Mouse (Mus musculus): Measurements from ENCODE around the gene Spag6l. TPM values are rescaled to one million over a fixed set of nuclear protein-coding genes. Genes with fewer than 3 reads are reported as not detected.
A peak's percentile ranks its signal among the peaks of the same experiment; 100 is the strongest.
"Not testable (repeated sequence)": the region's sequence is repeated elsewhere in the genome, so short reads cannot be mapped to it uniquely, and the experiment has no call there.

Spag6l gene
- polyA plus RNA-seq, 1 experiment: 4.9 TPM

GRCm38 (mm10) chr16:16856731-16857476 is 27.6 kb upstream of the Spag6l start:
- no peak overlapping the region for H3K4me3 ChIP-seq (ENCODE audit: insufficient read depth, low read length)
- H3K4me1 ChIP-seq (ENCODE audit: control insufficient read depth, insufficient read depth, low read length): no peaks in the 10 kb centered on the region
- no peak for TF ChIP-seq CTCF (IDR thresholded peaks at IDR 0.05; ENCODE audit: extremely low read depth, insufficient read depth, low read length)
- no peak for TF ChIP-seq POLR2A (IDR thresholded peaks at IDR 0.05; ENCODE audit: extremely low read depth, insufficient read depth, low read length)
- H3K27ac ChIP-seq (ENCODE audit: insufficient read depth, low read length): no peak overlapping the region

- not testable (repeated sequence) for H3K27ac ChIP-seq (ENCODE audit: insufficient read depth, low read length)
Observed at GRCm38 (mm10) chr16:16856054-16856453, 26.8 kb upstream of the Spag6l start.

GRCm38 (mm10) chr16:16855541-16855940 is 26.3 kb upstream of the Spag6l start:
- no peak overlapping the region for H3K27ac ChIP-seq (ENCODE audit: insufficient read depth, low read length)
- no peak overlapping the region for H3K4me3 ChIP-seq (ENCODE audit: insufficient read depth, low read length)
- no peaks in the 10 kb centered on the region for H3K4me1 ChIP-seq (ENCODE audit: control insufficient read depth, insufficient read depth, low read length)
- TF ChIP-seq POLR2A (IDR thresholded peaks at IDR 0.05; ENCODE audit: extremely low read depth, insufficient read depth, low read length): no peak
- no peak for TF ChIP-seq CTCF (IDR thresholded peaks at IDR 0.05; ENCODE audit: extremely low read depth, insufficient read depth, low read length)

More at GRCm38 (mm10) chr16:16856054-16856453, 26.8 kb upstream of the Spag6l start:
- H3K4me1 ChIP-seq (ENCODE audit: control insufficient read depth, insufficient read depth, low read length); H3K4me3 ChIP-seq (ENCODE audit: insufficient read depth, low read length): not testable (repeated sequence)

- Histone ChIP-seq H3K4me3 (ENCODE audit: insufficient read depth, low read length) (no peak overlapping the region), H3K27ac (ENCODE audit: insufficient read depth, low read length) (no peak overlapping the region), H3K4me1 (ENCODE audit: control insufficient read depth, insufficient read depth, low read length) (no peaks in the 10 kb centered on the region)
- TF ChIP-seq CTCF (IDR thresholded peaks at IDR 0.05; ENCODE audit: extremely low read depth, insufficient read depth, low read length) (peak; percentile 38; the same call in 1 of the 2 replicates), POLR2A (IDR thresholded peaks at IDR 0.05; ENCODE audit: extremely low read depth, insufficient read depth, low read length) (no peak)
Observed at GRCm38 (mm10) chr16:16854836-16855235, 25.6 kb upstream of the Spag6l start.

GRCm38 (mm10) chr16:16852411-16852810 is 23.2 kb upstream of the Spag6l start:
- H3K4me1 ChIP-seq (ENCODE audit: control insufficient read depth, insufficient read depth, low read length): no peaks in the 10 kb centered on the region
- no peak overlapping the region for H3K4me3 ChIP-seq (ENCODE audit: insufficient read depth, low read length)
- TF ChIP-seq CTCF (IDR thresholded peaks at IDR 0.05; ENCODE audit: extremely low read depth, insufficient read depth, low read length): no peak
- TF ChIP-seq POLR2A (IDR thresholded peaks at IDR 0.05; ENCODE audit: extremely low read depth, insufficient read depth, low read length): no peak
- no peak overlapping the region for H3K27ac ChIP-seq (ENCODE audit: insufficient read depth, low read length)

- TF ChIP-seq CTCF (IDR thresholded peaks at IDR 0.05; ENCODE audit: extremely low read depth, insufficient read depth, low read length): no peak
- no peak for TF ChIP-seq POLR2A (IDR thresholded peaks at IDR 0.05; ENCODE audit: extremely low read depth, insufficient read depth, low read length)
- no peaks in the 10 kb centered on the region for H3K4me1 ChIP-seq (ENCODE audit: control insufficient read depth, insufficient read depth, low read length)
- no peak overlapping the region for H3K27ac ChIP-seq (ENCODE audit: insufficient read depth, low read length)
- no peak overlapping the region for H3K4me3 ChIP-seq (ENCODE audit: insufficient read depth, low read length)
Observed at GRCm38 (mm10) chr16:16849196-16849595, 19.9 kb upstream of the Spag6l start.

- no peak overlapping the region for H3K27ac ChIP-seq (ENCODE audit: insufficient read depth, low read length)
- peak overlapping the region; percentile 83; the same call in 1 of the 2 replicates for H3K4me3 ChIP-seq (ENCODE audit: insufficient read depth, low read length)
- no peaks in the 10 kb centered on the region for H3K4me1 ChIP-seq (ENCODE audit: control insufficient read depth, insufficient read depth, low read length)
- TF ChIP-seq CTCF (IDR thresholded peaks at IDR 0.05; ENCODE audit: extremely low read depth, insufficient read depth, low read length) (no peak), POLR2A (IDR thresholded peaks at IDR 0.05; ENCODE audit: extremely low read depth, insufficient read depth, low read length) (no peak)
Observed at GRCm38 (mm10) chr16:16829671-16830070, 415 bp upstream of the Spag6l start.

- H3K4me1 ChIP-seq (ENCODE audit: control insufficient read depth, insufficient read depth, low read length): no peaks in the 10 kb centered on the region
- H3K4me3 ChIP-seq (ENCODE audit: insufficient read depth, low read length): no peak overlapping the region
- TF ChIP-seq CTCF (IDR thresholded peaks at IDR 0.05; ENCODE audit: extremely low read depth, insufficient read depth, low read length) (no peak), POLR2A (IDR thresholded peaks at IDR 0.05; ENCODE audit: extremely low read depth, insufficient read depth, low read length) (no peak)
- H3K27ac ChIP-seq (ENCODE audit: insufficient read depth, low read length): no peak overlapping the region
Observed at GRCm38 (mm10) chr16:16826223-16826622, 3.0 kb downstream of the Spag6l start.

- Histone ChIP-seq H3K4me1 (ENCODE audit: control insufficient read depth, insufficient read depth, low read length) (no peaks in the 10 kb centered on the region), H3K27ac (ENCODE audit: insufficient read depth, low read length) (no peak overlapping the region)
- no peak for TF ChIP-seq CTCF (IDR thresholded peaks at IDR 0.05; ENCODE audit: extremely low read depth, insufficient read depth, low read length)
Observed at GRCm38 (mm10) chr16:16825476-16825875, 3.8 kb downstream of the Spag6l start.

GRCm38 (mm10) chr16:16806325-16806724 is 22.9 kb downstream of the Spag6l start:
- Histone ChIP-seq H3K27ac (ENCODE audit: insufficient read depth, low read length) (no peak overlapping the region), H3K4me1 (ENCODE audit: control insufficient read depth, insufficient read depth, low read length) (no peaks in the 10 kb centered on the region), H3K4me3 (ENCODE audit: insufficient read depth, low read length) (no peak overlapping the region)
- TF ChIP-seq POLR2A (IDR thresholded peaks at IDR 0.05; ENCODE audit: extremely low read depth, insufficient read depth, low read length) (no peak), CTCF (IDR thresholded peaks at IDR 0.05; ENCODE audit: extremely low read depth, insufficient read depth, low read length) (no peak)

More at GRCm38 (mm10) chr16:16825476-16825875, 3.8 kb downstream of the Spag6l start:
- no peak overlapping the region for H3K4me3 ChIP-seq (ENCODE audit: insufficient read depth, low read length)

Other genes starting within 250 kb of the Spag6l start
- gene Fgd4, start 228.9 kb downstream of the Spag6l start, polyA plus RNA-seq (2012; rRNA removed): 7.6 and 8.2 TPM in 2 replicates
- gene Olfr19, start 153.1 kb downstream of the Spag6l start, polyA plus RNA-seq (2012; rRNA removed): not detected in 2 replicates
- not detected in 2 replicates for gene Igll1, start 34.5 kb upstream of the Spag6l start, polyA plus RNA-seq (2012; rRNA removed)
- 81.7 and 86.5 TPM in 2 replicates for gene Top3b, start 41.3 kb upstream of the Spag6l start, polyA plus RNA-seq (2012; rRNA removed)
- 0.38 and 0.47 TPM in 2 replicates for gene Vpreb1, start 41.4 kb upstream of the Spag6l start, polyA plus RNA-seq (2012; rRNA removed)
- 41.7 and 43.9 TPM in 2 replicates for gene Ppm1f, start 67.0 kb upstream of the Spag6l start, polyA plus RNA-seq (2012; rRNA removed)
- gene Mapk1, start 153.9 kb upstream of the Spag6l start, polyA plus RNA-seq (2012; rRNA removed): 291 and 296 TPM in 2 replicates
- 32.6 and 33.0 TPM in 2 replicates for gene Ypel1, start 240.2 kb upstream of the Spag6l start, polyA plus RNA-seq (2012; rRNA removed)

All from cortical plate, adult 2 months (tissue).